Mouse (Mus musculus) G1E (cell line): Measurements from ENCODE around the gene Cdx2. TPM values are rescaled to one million over a fixed set of nuclear protein-coding genes. Genes with fewer than 3 reads are reported as not detected.

ENCODE experiments used
- ATAC-seq: 2 replicates; pipeline ENCODE4 v1.8.0; 2016; ENCODE audit warnings: mild to moderate bottlenecking; ENCODE audit not compliant: insufficient number of reproducible peaks, poor library complexity, low FRiP score, severe bottlenecking; ENCODE audit errors: extremely low read depth
- DNase-seq: peaks from one replicate; pipeline ENCODE4 v3.0.0; 2012; ENCODE audit warnings: low spot score
- H3K27me3 ChIP-seq: 2 replicates; pipeline ENCODE4 v1.6.1; 2012; ENCODE audit warnings: mild to moderate bottlenecking, low read length, inconsistent platforms; ENCODE audit not compliant: insufficient read depth
- H3K36me3 ChIP-seq: replicated peaks from 2 replicates; pipeline ENCODE3; 2012; ENCODE audit warnings: mild to moderate bottlenecking, inconsistent platforms
- H3K4me1 ChIP-seq: 2 replicates; pipeline ENCODE4 v1.6.1; 2012; ENCODE audit warnings: low read depth, low read length, inconsistent platforms, mixed read lengths; ENCODE audit not compliant: insufficient read depth
- H3K4me3 ChIP-seq: 2 replicates; pipeline ENCODE4 v1.5.1; 2012; ENCODE audit warnings: low read depth, mild to moderate bottlenecking, inconsistent platforms, low read length, moderate library complexity, mixed read lengths
- H3K9me3 ChIP-seq: replicated peaks from 2 replicates; pipeline ENCODE4 v1.6.1; 2012; ENCODE audit warnings: inconsistent platforms
- CTCF ChIP-seq: IDR thresholded peaks from 2 replicates; pipeline ENCODE4 v1.5.1; 2012; ENCODE audit warnings: low read depth, low read length, inconsistent platforms, mixed read lengths
- GATA1 ChIP-seq: IDR thresholded peaks from 2 replicates; pipeline ENCODE4 v1.6.1; 2012; ENCODE audit warnings: borderline replicate concordance, low read length, inconsistent platforms, mixed read lengths
- GATA2 ChIP-seq: IDR thresholded peaks from 2 replicates; pipeline ENCODE4 v1.6.1; 2012; ENCODE audit warnings: low read depth, low read length, inconsistent platforms, borderline replicate concordance
- POLR2AphosphoS5 ChIP-seq: IDR thresholded peaks from 2 replicates; pipeline ENCODE4 v1.6.1; 2012; ENCODE audit warnings: low read depth, low read length, inconsistent platforms; ENCODE audit not compliant: insufficient replicate concordance
- TAL1 ChIP-seq: conservative IDR thresholded peaks from 2 replicates; pipeline ENCODE4 v1.6.1; 2012; ENCODE audit warnings: low read depth, low read length, inconsistent platforms, mixed read lengths
- polyA plus RNA-seq: library from polyadenylated mRNA; stranded (reverse); fragments of >175 nt; gene quantifications from 2 replicates; pipeline ENCODE4 v1.2.3, GENCODE M21; 2012
- total RNA-seq, 2 experiments: library from RNA; stranded (forward) in 1 of 2; stranded (reverse) in 1 of 2; fragments of 200-1000 nt in 1 of 2; fragments of >200 nt in 1 of 2; fragmentation: Nextera tagmentation in 1 of 2; gene quantifications; 2 replicates each; pipeline ENCODE4 v1.2.3; 2014 to 2017

Cdx2 gene
- total and polyA plus RNA-seq, 3 experiments: not detected

- Histone ChIP-seq H3K27me3 (peaks cover 7% of the 10 kb centered on the region; the same call in 1 of the 2 replicates), H3K36me3 (no peaks in the 10 kb centered on the region), H3K4me1 (no peaks in the 10 kb centered on the region), H3K9me3 (no peaks in the 10 kb centered on the region), H3K4me3 (no peak overlapping the region)
- DNase-seq (no peak), ATAC-seq (no peak)
- TF ChIP-seq TAL1 (no peak), CTCF (no peak), POLR2AphosphoS5 (no peak), GATA1 (no peak), GATA2 (no peak)
Measured at GRCm38 (mm10) chr5:147263945-147264344, 43.1 kb downstream of the Cdx2 start.

GRCm38 (mm10) chr5:147261899-147262541 lies 45.0 kb downstream of the Cdx2 start:
- Histone ChIP-seq H3K4me1 (no peaks in the 10 kb centered on the region), H3K4me3 (no peak overlapping the region), H3K36me3 (no peaks in the 10 kb centered on the region), H3K27me3 (0 out of 2 replicates have a peak, but pooled peaks cover 3% of the 10 kb centered on the region), H3K9me3 (no peaks in the 10 kb centered on the region)
- TF ChIP-seq TAL1: no peak
- no peak for TF ChIP-seq GATA2
- TF ChIP-seq CTCF: no peak
- TF ChIP-seq POLR2AphosphoS5: no peak
- TF ChIP-seq GATA1: no peak
- ATAC-seq (no peak), DNase-seq (no peak)

- Histone ChIP-seq H3K4me3 (no peak overlapping the region), H3K27me3 (no peaks in the 10 kb centered on the region), H3K36me3 (no peaks in the 10 kb centered on the region), H3K9me3 (no peaks in the 10 kb centered on the region), H3K4me1 (no peaks in the 10 kb centered on the region)
- ATAC-seq: no peak
- TF ChIP-seq POLR2AphosphoS5 (no peak), CTCF (no peak), GATA1 (no peak), TAL1 (no peak), GATA2 (no peak)
- DNase-seq: no peak
Measured at GRCm38 (mm10) chr5:147260778-147261177, 46.3 kb downstream of the Cdx2 start.

DNA sequence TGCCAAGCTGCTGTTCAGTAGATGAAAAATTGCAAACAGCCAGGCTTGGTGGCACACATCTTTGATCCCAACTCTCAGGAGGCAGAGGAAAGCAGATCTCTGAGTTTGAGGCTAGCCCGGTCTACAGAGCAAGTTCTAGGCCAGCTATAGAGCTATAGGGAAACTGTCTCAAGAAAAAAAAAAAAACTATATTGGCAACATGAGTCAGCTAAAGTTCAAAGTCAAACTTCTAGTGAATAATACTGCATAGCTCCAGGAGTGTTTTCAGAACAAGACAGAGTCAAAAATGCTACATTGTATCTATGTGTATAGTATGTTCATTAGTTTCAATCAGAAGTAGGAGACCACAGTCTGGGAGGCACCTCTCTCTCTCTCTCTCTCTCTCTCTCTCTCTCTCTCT lies 46.9 kb downstream of the Cdx2 start:
- Histone ChIP-seq H3K9me3 (no peaks in the 10 kb centered on the region), H3K4me1 (no peaks in the 10 kb centered on the region), H3K4me3 (no peak overlapping the region), H3K36me3 (no peaks in the 10 kb centered on the region), H3K27me3 (no peaks in the 10 kb centered on the region)
- DNase-seq: no peak
- ATAC-seq: no peak
- TF ChIP-seq POLR2AphosphoS5 (no peak), CTCF (no peak), GATA1 (no peak), TAL1 (no peak), GATA2 (no peak)

Other genes with a start within 250 kb of the Cdx2 start
- 28.4 and 34.4 TPM in 2 replicates for gene Lnx2, start 230.7 kb downstream of the Cdx2 start, total RNA-seq (2014; fragmentation: Nextera tagmentation)
- 13.1 TPM in 2 replicates for gene Lnx2, start 230.7 kb downstream of the Cdx2 start, total RNA-seq (2017)
- gene Lnx2, start 230.7 kb downstream of the Cdx2 start, polyA plus RNA-seq: 15.9 and 18.8 TPM in 2 replicates
- gene Polr1d, start 230.2 kb downstream of the Cdx2 start, total RNA-seq (2014; fragmentation: Nextera tagmentation): 107 and 124 TPM in 2 replicates
- 186 and 188 TPM in 2 replicates for gene Polr1d, start 230.2 kb downstream of the Cdx2 start, total RNA-seq (2017)
- gene Polr1d, start 230.2 kb downstream of the Cdx2 start, polyA plus RNA-seq: 113 and 131 TPM in 2 replicates
- gene Gsx1, start 118.6 kb downstream of the Cdx2 start, total RNA-seq (2014; fragmentation: Nextera tagmentation): not detected in 2 replicates
- gene Gsx1, start 118.6 kb downstream of the Cdx2 start, total RNA-seq (2017): 0.12 TPM in 1 of 2 replicates, not detected in the other
- gene Gsx1, start 118.6 kb downstream of the Cdx2 start, polyA plus RNA-seq: not detected in 2 replicates
- not detected in 2 replicates for gene Pdx1, start 37.3 kb downstream of the Cdx2 start, total RNA-seq (2014; fragmentation: Nextera tagmentation)
- 0.12 TPM in 1 of 2 replicates, not detected in the other for gene Pdx1, start 37.3 kb downstream of the Cdx2 start, total RNA-seq (2017)
- not detected in 2 replicates for gene Pdx1, start 37.3 kb downstream of the Cdx2 start, polyA plus RNA-seq
- not detected in 2 replicates for gene Urad, start 15.2 kb upstream of the Cdx2 start, total RNA-seq (2014; fragmentation: Nextera tagmentation)
- 0.17 TPM in 1 of 2 replicates, not detected in the other for gene Urad, start 15.2 kb upstream of the Cdx2 start, total RNA-seq (2017)
- gene Urad, start 15.2 kb upstream of the Cdx2 start, polyA plus RNA-seq: not detected in 2 replicates
- gene Flt3, start 93.2 kb upstream of the Cdx2 start, total RNA-seq (2014; fragmentation: Nextera tagmentation): not detected in 2 replicates
- gene Flt3, start 93.2 kb upstream of the Cdx2 start, total RNA-seq (2017): 0.11 and 0.17 TPM in 2 replicates
- not detected in 2 replicates for gene Flt3, start 93.2 kb upstream of the Cdx2 start, polyA plus RNA-seq
- 618 and 666 TPM in 2 replicates for gene Pan3, start 122.9 kb upstream of the Cdx2 start, total RNA-seq (2014; fragmentation: Nextera tagmentation)
- 179 and 200 TPM in 2 replicates for gene Pan3, start 122.9 kb upstream of the Cdx2 start, total RNA-seq (2017)
- 30.7 and 32.3 TPM in 2 replicates for gene Pan3, start 122.9 kb upstream of the Cdx2 start, polyA plus RNA-seq